ENCODE assay signal across 32 mouse cellular contexts in the genomic region with DNA sequence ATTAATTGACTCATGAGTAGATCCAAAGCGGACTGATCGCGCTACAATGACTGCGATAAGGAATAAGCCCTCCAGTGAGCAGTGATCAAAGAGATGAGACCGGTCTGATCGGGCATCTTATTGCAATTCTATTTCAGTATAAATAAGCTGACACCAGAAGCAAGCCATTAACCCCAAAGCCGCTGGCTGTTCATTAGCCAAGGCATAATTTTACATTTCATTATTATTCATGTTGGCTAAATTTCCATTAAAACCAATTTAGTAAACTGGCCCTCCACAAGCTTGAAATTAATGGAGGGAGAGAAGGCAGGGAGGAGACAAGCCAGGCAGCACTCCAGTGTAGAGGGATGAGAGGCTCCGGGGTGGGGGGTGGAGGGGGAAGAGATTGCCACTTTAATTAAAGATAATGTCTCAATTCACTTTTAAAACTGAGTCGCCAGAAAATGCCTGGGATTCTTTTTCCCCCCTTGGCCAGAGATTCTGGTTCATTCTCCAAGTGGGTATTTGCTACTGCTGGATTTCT.
DNase-seq lines count a peak whose midpoint lies in the region; ATAC-seq and TF ChIP-seq lines count a peak whose summit lies in the region.
"Had no signal": no experiment of that assay in that cellular context is flagged by ENCODE, and none has a peak within 500 bp of the region (broad histone marks: within the 10 kb centered on the region; RNA-seq: fewer than 3 reads in every experiment).

No protein-coding gene starts in this region.

- H3K4me3 ChIP-seq in heart, embryonic 14.5 days (ENCODE audit: control insufficient read depth in 1 of 2, insufficient read depth in 1 of 2, low read depth in 1 of 2, low read length in 2 of 2): no peak overlapping the region
- H3K4me3 ChIP-seq in heart, embryonic 10.5 days: no peak overlapping the region
- H3K4me3 ChIP-seq in hindbrain, embryonic 12.5 days: no peak overlapping the region
- no peak overlapping the region for H3K4me3 ChIP-seq in hindbrain, postnatal 0 days (ENCODE audit: low read length)
- no peak overlapping the region for H3K4me3 ChIP-seq in midbrain, embryonic 10.5 days
- no peak overlapping the region for H3K4me3 ChIP-seq in midbrain, embryonic 11.5 days (ENCODE audit: low read depth, low read length)
- H3K4me3 ChIP-seq: embryonic facial prominence, embryonic 10.5 days; embryonic facial prominence, embryonic 13.5 days; erythroblast, embryonic 14.5 days; forebrain, embryonic 13.5 days; gastrocnemius, adult 2 months; heart, embryonic 13.5 days; intestine, embryonic 15.5 days had no signal

- H3K4me2 ChIP-seq in heart, embryonic 14.5 days (ENCODE audit: low read length): peak overlapping the region; percentile 16; the same call in 1 of the 2 replicates
- no peak overlapping the region for H3K4me2 ChIP-seq in hindbrain, embryonic 12.5 days (replicated peaks)
- H3K4me2 ChIP-seq in hindbrain, postnatal 0 days (ENCODE audit: low read depth, low read length): no peak overlapping the region
- H3K4me2 ChIP-seq in midbrain, embryonic 11.5 days: no peak overlapping the region
- H3K4me2 ChIP-seq: embryonic facial prominence, embryonic 13.5 days; forebrain, embryonic 13.5 days; heart, embryonic 13.5 days; hindbrain, embryonic 14.5 days; intestine, embryonic 15.5 days had no signal

- no peak for DNase-seq in heart, embryonic 10.5 days (ENCODE audit: low spot score)
- no peak for DNase-seq in hindbrain, postnatal 0 days (ENCODE audit: low spot score)
- no peak for DNase-seq in midbrain, embryonic 10.5 days (ENCODE audit: low spot score)
- no peak for DNase-seq in midbrain, embryonic 11.5 days (ENCODE audit: low spot score, missing footprints)
- peak; percentile 23 for DNase-seq in Muller cell, postnatal 12 days (ENCODE audit: inconsistent ontology term)
- DNase-seq: adrenal gland, adult 2 months; adrenal gland, postnatal 14 days; B cell, adult 2 months; cerebellum, adult 11-12 months; cerebellum, adult 8-10 months; cerebellum, postnatal 10 days; cerebellum, postnatal 36 days; embryo, embryonic 11 days; forebrain, postnatal 0 days; gastrocnemius, adult 2 months; gastrocnemius, postnatal 14 days; heart, adult 11 months; heart, postnatal 10 days; heart, postnatal 36 days; kidney, adult 18-20 months had no signal

- TF ChIP-seq CTCF in hindbrain, postnatal 0 days (IDR thresholded peaks at IDR 0.05; ENCODE audit: low read depth): no peak

- 41% methylated on average over 9 of the region's 9 CpGs for WGBS in heart, embryonic 14.5 days
- WGBS in heart, embryonic 10.5 days: 72% methylated on average over 9 of the region's 9 CpGs
- 62% methylated on average over 9 of the region's 9 CpGs for WGBS in hindbrain, embryonic 12.5 days
- 57% methylated on average over 9 of the region's 9 CpGs for WGBS in hindbrain, postnatal 0 days
- WGBS in midbrain, embryonic 10.5 days: 82% methylated on average over 9 of the region's 9 CpGs
- WGBS in midbrain, embryonic 11.5 days: 74% methylated on average over 9 of the region's 9 CpGs

- peaks cover 3 to 12% of the 10 kb centered on the region in 2 experiments for H3K4me1 ChIP-seq in heart, embryonic 14.5 days (ENCODE audit: control insufficient read depth in 2 of 2, insufficient read depth in 2 of 2, low read length in 2 of 2)
- peaks cover 21% of the 10 kb centered on the region; the same call in 1 of the 2 replicates for H3K4me1 ChIP-seq in heart, embryonic 10.5 days
- peaks cover 23% of the 10 kb centered on the region for H3K4me1 ChIP-seq in hindbrain, embryonic 12.5 days
- no peaks in the 10 kb centered on the region for H3K4me1 ChIP-seq in hindbrain, postnatal 0 days (ENCODE audit: insufficient read depth, low read length)
- H3K4me1 ChIP-seq in midbrain, embryonic 10.5 days: peaks cover 91% of the 10 kb centered on the region
- peaks cover 47% of the 10 kb centered on the region for H3K4me1 ChIP-seq in midbrain, embryonic 11.5 days (ENCODE audit: control insufficient read depth, insufficient read depth, low read length)
- H3K4me1 ChIP-seq: intestine, embryonic 15.5 days had no signal

- H3K36me3 ChIP-seq in heart, embryonic 14.5 days (ENCODE audit: control insufficient read depth, insufficient read depth, low read length): no peaks in the 10 kb centered on the region
- H3K36me3 ChIP-seq in heart, embryonic 10.5 days: no peaks in the 10 kb centered on the region
- H3K36me3 ChIP-seq in hindbrain, embryonic 12.5 days: no peaks in the 10 kb centered on the region
- H3K36me3 ChIP-seq in hindbrain, postnatal 0 days (ENCODE audit: insufficient read depth, low read length): no peaks in the 10 kb centered on the region
- no peaks in the 10 kb centered on the region for H3K36me3 ChIP-seq in midbrain, embryonic 10.5 days
- no peaks in the 10 kb centered on the region for H3K36me3 ChIP-seq in midbrain, embryonic 11.5 days (ENCODE audit: control insufficient read depth, insufficient read depth, low read length)
- H3K36me3 ChIP-seq: embryonic facial prominence, embryonic 10.5 days; embryonic facial prominence, embryonic 13.5 days; G1E; heart, embryonic 13.5 days; intestine, embryonic 15.5 days had no signal

- no peaks in the 10 kb centered on the region for H3K27me3 ChIP-seq in heart, embryonic 14.5 days (ENCODE audit: control insufficient read depth, insufficient read depth, low read length)
- H3K27me3 ChIP-seq in heart, embryonic 10.5 days (ENCODE audit: insufficient read depth, poor library complexity, severe bottlenecking): peaks cover 29% of the 10 kb centered on the region
- no peaks in the 10 kb centered on the region; the same call in none of the 2 replicates for H3K27me3 ChIP-seq in hindbrain, embryonic 12.5 days
- no peaks in the 10 kb centered on the region for H3K27me3 ChIP-seq in hindbrain, postnatal 0 days (ENCODE audit: insufficient read depth, low read length)
- H3K27me3 ChIP-seq in midbrain, embryonic 10.5 days (ENCODE audit: low read depth, poor library complexity, severe bottlenecking): peaks cover 62% of the 10 kb centered on the region
- peaks cover 2% of the 10 kb centered on the region; the same call in 1 of the 2 replicates for H3K27me3 ChIP-seq in midbrain, embryonic 11.5 days (ENCODE audit: control insufficient read depth, insufficient read depth, low read length)
- H3K27me3 ChIP-seq: CH12.LX; embryonic facial prominence, embryonic 13.5 days; intestine, embryonic 15.5 days had no signal

- H3K27ac ChIP-seq in heart, embryonic 14.5 days (replicated peaks in 1 of 2; ENCODE audit: control insufficient read depth in 1 of 2, insufficient read depth in 1 of 2, low read depth in 2 of 2, low read length in 2 of 2): no peak overlapping the region
- no peak overlapping the region for H3K27ac ChIP-seq in heart, embryonic 10.5 days
- H3K27ac ChIP-seq in hindbrain, embryonic 12.5 days: no peak overlapping the region
- no peak overlapping the region for H3K27ac ChIP-seq in hindbrain, postnatal 0 days
- 0 out of 2 replicates have a peak overlapping the region, but pooled peaks have one; percentile 47 for H3K27ac ChIP-seq in midbrain, embryonic 10.5 days (replicated peaks)
- H3K27ac ChIP-seq in midbrain, embryonic 11.5 days (ENCODE audit: low read depth, low read length): no peak overlapping the region
- H3K27ac ChIP-seq: embryonic facial prominence, embryonic 10.5 days; embryonic facial prominence, embryonic 13.5 days; forebrain, embryonic 13.5 days; gastrocnemius, adult 2 months; heart, embryonic 13.5 days; hindbrain, embryonic 14.5 days; intestine, embryonic 15.5 days had no signal

- no peak for ATAC-seq in heart, embryonic 14.5 days (ENCODE audit: insufficient number of reproducible peaks, insufficient read depth, low FRiP score, low read depth)
- ATAC-seq in hindbrain, embryonic 12.5 days (ENCODE audit: low FRiP score): peak; percentile 70
- no peak for ATAC-seq in hindbrain, postnatal 0 days
- no peak for ATAC-seq in midbrain, embryonic 11.5 days (ENCODE audit: low FRiP score)
- no peak for ATAC-seq in megakaryocyte-erythroid progenitor cell, adult 5-6 weeks (replicated peaks; ENCODE audit: low FRiP score, low TSS enrichment, poor library complexity, severe bottlenecking)
- ATAC-seq: forebrain, embryonic 13.5 days; forebrain, postnatal 0 days; intestine, embryonic 15.5 days had no signal

- no peaks in the 10 kb centered on the region for H3K9me3 ChIP-seq in heart, embryonic 14.5 days (ENCODE audit: control insufficient read depth, low read length)
- no peaks in the 10 kb centered on the region for H3K9me3 ChIP-seq in heart, embryonic 10.5 days
- no peaks in the 10 kb centered on the region for H3K9me3 ChIP-seq in hindbrain, embryonic 12.5 days (replicated peaks)
- no peaks in the 10 kb centered on the region for H3K9me3 ChIP-seq in hindbrain, postnatal 0 days (ENCODE audit: low read length)
- H3K9me3 ChIP-seq in midbrain, embryonic 10.5 days (replicated peaks): no peaks in the 10 kb centered on the region
- H3K9me3 ChIP-seq in midbrain, embryonic 11.5 days (ENCODE audit: control insufficient read depth, low read length): no peaks in the 10 kb centered on the region
- H3K9me3 ChIP-seq: embryonic facial prominence, embryonic 10.5 days; embryonic facial prominence, embryonic 13.5 days; forebrain, embryonic 13.5 days; heart, embryonic 13.5 days; intestine, embryonic 15.5 days had no signal

- no peak overlapping the region for H3K9ac ChIP-seq in heart, embryonic 14.5 days (ENCODE audit: low read length)
- no peak overlapping the region for H3K9ac ChIP-seq in hindbrain, embryonic 12.5 days
- no peak overlapping the region for H3K9ac ChIP-seq in hindbrain, postnatal 0 days (replicated peaks; ENCODE audit: low read length)
- H3K9ac ChIP-seq in midbrain, embryonic 11.5 days (ENCODE audit: low read length): no peak overlapping the region
- H3K9ac ChIP-seq: embryonic facial prominence, embryonic 13.5 days; forebrain, embryonic 13.5 days; forebrain, postnatal 0 days; heart, embryonic 13.5 days; hindbrain, embryonic 14.5 days; intestine, embryonic 15.5 days had no signal
